Mouse (Mus musculus): ENCODE data around the gene Mup20.
"Not testable (repeated sequence)": the region's sequence is repeated elsewhere in the genome, so short reads cannot be mapped to it uniquely, and the experiment has no call there.

The Mup20 gene

GRCm38 (mm10) chr4:62054058-62054457 is at the start of gene Mup20:
TSS of gene Mup20 (minus strand) at chr4:62054158.
- DNase-seq (ENCODE audit: low spot score in 2 of 2) = not testable (repeated sequence)

- not testable (repeated sequence) for DNase-seq (ENCODE audit: low spot score in 2 of 2)
Observed at GRCm38 (mm10) chr4:62103366-62103765, 49.4 kb upstream of the Mup20 start.

- no peak for DNase-seq (ENCODE audit: low spot score in 2 of 2)
Observed at GRCm38 (mm10) chr4:62087953-62088352, 34.0 kb upstream of the Mup20 start.

GRCm38 (mm10) chr4:62087241-62087640 is 33.3 kb upstream of the Mup20 start, which contains the start of gene Mup3:
TSS of gene Mup3 (minus strand) at chr4:62087342.
- DNase-seq (ENCODE audit: low spot score in 2 of 2) = no peak

- no peak for DNase-seq (ENCODE audit: low spot score in 2 of 2)
Observed at GRCm38 (mm10) chr4:62082755-62083154, 28.8 kb upstream of the Mup20 start.

GRCm38 (mm10) chr4:62075126-62075525 is 21.2 kb upstream of the Mup20 start:
- no peak for DNase-seq (ENCODE audit: low spot score in 2 of 2)

GRCm38 (mm10) chr4:62054780-62055179 is 822 bp upstream of the Mup20 start:
- not testable (repeated sequence) for DNase-seq (ENCODE audit: low spot score in 2 of 2)

GRCm38 (mm10) chr4:62026281-62026680 is 27.7 kb downstream of the Mup20 start:
- no peak for DNase-seq (ENCODE audit: low spot score in 2 of 2)

GRCm38 (mm10) chr4:62024256-62024959 is 29.6 kb downstream of the Mup20 start:
- DNase-seq (ENCODE audit: low spot score in 2 of 2) = no peak

GRCm38 (mm10) chr4:62023646-62024045 is 30.3 kb downstream of the Mup20 start:
- DNase-seq (ENCODE audit: low spot score in 2 of 2) = no peak

GRCm38 (mm10) chr4:62023120-62023519 is 30.8 kb downstream of the Mup20 start:
- no peak for DNase-seq (ENCODE audit: low spot score in 2 of 2)

- not testable (repeated sequence) for DNase-seq (ENCODE audit: low spot score in 2 of 2)
Observed at GRCm38 (mm10) chr4:62020511-62020910, 33.4 kb downstream of the Mup20 start.

All from urinary bladder, postnatal 36 days (tissue).